Mouse (Mus musculus) olfactory bulb, adult 2 months (tissue): Measurements from ENCODE around the gene Dcst2. TPM values are rescaled to one million over a fixed set of nuclear protein-coding genes. Genes with fewer than 3 reads are reported as not detected.
A peak's percentile ranks its signal among the peaks of the same experiment; 100 is the strongest.

Experiments
- H3K27ac ChIP-seq: fragments of 200-500 bp; 2 replicates; pipeline ENCODE4 v1.5.1; 2012; ENCODE audit warnings: low read depth, low read length; ENCODE audit not compliant: insufficient read depth
- H3K4me1 ChIP-seq: fragments of 200-500 bp; 2 replicates; pipeline ENCODE4 v1.6.1; 2012; ENCODE audit warnings: low read length; ENCODE audit not compliant: control insufficient read depth, insufficient read depth
- H3K4me3 ChIP-seq: fragments of 200-500 bp; 2 replicates; pipeline ENCODE4 v1.5.1; 2012; ENCODE audit warnings: mild to moderate bottlenecking, low read depth, low read length, moderate library complexity; ENCODE audit not compliant: insufficient read depth
- CTCF ChIP-seq: fragments of 200-500 bp; IDR thresholded peaks from 2 replicates; pipeline ENCODE4 v1.5.1; 2012; ENCODE audit warnings: low read depth, mild to moderate bottlenecking, low read length, moderate library complexity; ENCODE audit not compliant: insufficient read depth
- POLR2A ChIP-seq: fragments of 200-500 bp; IDR thresholded peaks from 2 replicates; pipeline ENCODE4 v1.6.1; 2012; ENCODE audit warnings: mild to moderate bottlenecking, low read depth, low read length, moderate library complexity; ENCODE audit not compliant: insufficient read depth
- WGBS: fragments of 180-500 bp; shearing (Covaris S2); methylation state at CpG from one replicate; pipeline ENCODE4 v1.1.7; 2018; 5-methylcytosine and 5-hydroxymethylcytosine counted together
- polyA plus RNA-seq: library from polyadenylated mRNA; stranded (reverse); fragments of >200 nt; gene quantifications from 2 replicates; pipeline ENCODE4 v1.2.4, GENCODE M21; 2012; ENCODE audit warnings: low replicate concordance; ENCODE audit not compliant: missing spikeins, insufficient read depth, insufficient read length

Gene Dcst2
- polyA plus RNA-seq, 1 experiment: not detected

DNA sequence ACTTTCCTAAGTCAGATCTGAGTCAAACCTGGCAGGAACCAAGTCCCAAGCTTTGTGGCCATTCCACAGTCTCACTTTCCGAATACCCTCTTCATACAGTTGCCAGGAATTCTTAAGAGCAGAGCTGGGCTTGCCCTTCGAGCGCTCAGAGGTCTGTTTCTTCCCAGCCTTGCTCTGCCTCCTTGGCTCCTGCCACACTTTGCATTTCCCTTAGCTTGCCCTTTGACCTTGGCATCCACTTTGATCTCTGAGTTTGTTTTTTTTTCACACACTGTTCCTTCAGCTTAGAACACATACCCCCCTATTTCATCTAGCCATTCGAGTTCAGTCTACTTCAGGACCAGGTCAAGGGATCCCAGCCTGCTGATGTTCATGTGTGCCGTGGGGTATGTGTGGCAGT, 10.5 kb upstream of the Dcst2 start:
- 88% methylated on average over 5 of the region's 5 CpGs for WGBS
- no peak overlapping the region for H3K4me3 ChIP-seq
- no peak overlapping the region for H3K27ac ChIP-seq
- TF ChIP-seq POLR2A (no peak), CTCF (no peak)
- H3K4me1 ChIP-seq: peaks cover 21% of the 10 kb centered on the region

DNA sequence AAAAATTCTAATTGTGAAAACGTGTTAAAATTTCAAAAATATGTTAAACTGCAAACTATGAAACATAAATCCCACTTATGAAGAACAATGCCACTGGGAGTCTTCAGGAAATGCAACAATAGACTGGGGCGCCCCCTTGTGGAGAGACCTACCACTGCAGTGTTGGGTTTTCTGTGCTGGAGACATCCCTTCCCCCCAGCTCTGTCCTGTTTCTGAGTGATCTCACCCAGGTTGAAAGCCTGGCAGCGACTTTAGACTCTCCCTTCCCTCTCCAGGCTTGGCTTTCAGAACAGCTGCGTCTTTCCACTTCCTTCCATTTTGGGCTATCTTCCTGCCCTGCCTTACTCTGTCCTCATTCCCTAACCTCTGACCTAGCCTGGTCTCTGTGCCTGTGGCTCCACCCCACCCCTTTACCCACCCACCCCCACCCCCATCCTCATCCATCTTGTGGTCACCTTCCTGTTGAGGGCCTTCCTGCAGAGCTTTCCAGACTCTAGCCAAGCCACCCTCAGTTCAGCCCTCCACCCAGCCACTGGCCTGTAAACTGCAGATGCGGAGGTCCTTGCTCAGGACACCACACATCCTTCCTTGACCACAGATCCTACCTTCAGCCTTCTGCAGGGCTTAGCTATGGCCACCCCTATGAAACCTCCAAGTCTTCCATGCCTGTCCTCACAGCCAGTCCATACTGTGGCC, 6.8 kb upstream of the Dcst2 start:
- Histone ChIP-seq H3K27ac (no peak overlapping the region), H3K4me3 (no peak overlapping the region), H3K4me1 (peaks cover 16% of the 10 kb centered on the region)
- 18% methylated on average over 5 of the region's 5 CpGs for WGBS
- peak; percentile 64 for TF ChIP-seq CTCF
- TF ChIP-seq POLR2A: no peak

DNA sequence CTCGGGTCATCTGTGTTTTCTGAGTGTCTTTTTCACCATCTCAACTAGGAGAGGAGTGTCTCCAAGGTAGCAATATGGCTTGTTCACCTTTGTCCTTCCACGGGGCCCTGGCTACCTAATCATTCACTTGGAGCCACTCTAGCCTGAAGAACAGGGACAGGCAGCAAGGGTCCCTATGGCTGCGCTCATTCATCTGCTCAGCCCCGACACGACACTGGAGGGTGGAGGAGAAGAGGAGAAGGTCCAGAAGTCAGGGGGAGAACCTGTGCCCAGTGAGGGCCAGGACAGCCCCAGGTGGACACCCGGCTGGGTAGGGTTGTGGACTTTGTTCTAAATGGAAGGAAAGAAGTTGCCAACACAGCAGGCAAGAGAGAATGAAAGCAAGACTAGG, 6.3 kb upstream of the Dcst2 start:
- 80% methylated on average over 6 of the region's 6 CpGs for WGBS

GRCm38 (mm10) chr3:89356029-89356428, 5.7 kb upstream of the Dcst2 start:
- no peak overlapping the region for H3K27ac ChIP-seq
- 78% methylated on average over 9 of the region's 9 CpGs for WGBS
- TF ChIP-seq POLR2A (no peak), CTCF (no peak)
- no peak overlapping the region for H3K4me3 ChIP-seq
- H3K4me1 ChIP-seq: peaks cover 10% of the 10 kb centered on the region

More for the DNA sequence above, 6.3 kb upstream of the Dcst2 start:
- TF ChIP-seq POLR2A (no peak), CTCF (no peak)
- no peak overlapping the region for H3K4me3 ChIP-seq
- H3K27ac ChIP-seq: no peak overlapping the region
- H3K4me1 ChIP-seq: peaks cover 13% of the 10 kb centered on the region

- Histone ChIP-seq H3K4me1 (peaks cover 10% of the 10 kb centered on the region), H3K27ac (no peak overlapping the region), H3K4me3 (no peak overlapping the region)
- TF ChIP-seq CTCF (no peak), POLR2A (no peak)
- WGBS: 68% methylated on average over 6 of the region's 6 CpGs
Observed at GRCm38 (mm10) chr3:89359630-89360029, 2.1 kb upstream of the Dcst2 start.

DNA sequence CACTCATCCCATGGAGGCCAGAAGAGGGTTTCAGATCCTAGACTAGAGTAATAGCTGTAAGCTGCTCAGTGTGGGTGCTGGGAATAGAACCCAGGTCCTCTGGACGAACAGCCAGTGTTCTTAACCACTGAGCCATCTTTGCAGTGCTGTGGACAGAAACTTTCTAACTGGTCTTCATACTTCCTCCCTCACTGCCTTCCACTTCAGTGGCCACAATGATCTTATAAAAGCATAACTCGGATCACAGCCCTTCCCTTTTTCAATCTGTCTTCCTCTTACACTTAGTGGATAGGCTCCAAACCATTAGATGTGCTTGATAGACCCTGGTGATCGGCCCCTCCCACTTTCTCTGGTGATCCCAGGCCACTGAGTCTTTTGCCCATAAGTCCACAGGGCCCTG, 1.5 kb upstream of the Dcst2 start:
- TF ChIP-seq CTCF (no peak), POLR2A (no peak)
- Histone ChIP-seq H3K4me3 (no peak overlapping the region), H3K4me1 (peaks cover 8% of the 10 kb centered on the region), H3K27ac (no peak overlapping the region)
- WGBS: 81% methylated on average over 3 of the region's 3 CpGs

- H3K4me1 ChIP-seq: no peaks in the 10 kb centered on the region
- TF ChIP-seq CTCF (no peak), POLR2A (no peak)
- 56% methylated on average over 8 of the region's 8 CpGs for WGBS
- no peak overlapping the region for H3K4me3 ChIP-seq
- no peak overlapping the region for H3K27ac ChIP-seq
Observed at GRCm38 (mm10) chr3:89364631-89365030, 2.9 kb downstream of the Dcst2 start.

DNA sequence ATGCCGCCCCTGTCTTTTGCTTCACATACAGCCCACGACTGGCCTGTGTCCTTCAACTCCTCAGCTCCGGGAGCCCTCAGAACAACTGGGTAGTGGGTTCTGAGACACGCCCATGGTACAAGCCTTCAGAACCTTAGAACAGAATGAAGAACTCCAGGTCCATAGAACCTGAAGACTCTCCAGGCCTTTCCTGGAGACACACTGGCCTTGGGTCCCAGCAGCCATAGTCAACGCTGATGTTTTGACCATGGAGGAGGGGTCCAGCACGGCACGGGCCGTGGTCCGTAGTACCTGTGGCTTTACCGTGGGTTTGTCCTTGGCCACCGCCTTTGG, 3.3 kb downstream of the Dcst2 start, which contains the start of gene Dcst1:
Gene Dcst1 (minus strand): TSS at position 101 of the 333 bp plus-strand sequence.
- no peak within 1 kb of the TSS for H3K4me3 ChIP-seq
- TF ChIP-seq POLR2A: no peak
- TF ChIP-seq CTCF: no peak
- no peak within 1 kb of the TSS for H3K27ac ChIP-seq
- H3K4me1 ChIP-seq: no peaks in the 10 kb centered on the region
- 92% methylated on average over 11 of the region's 11 CpGs for WGBS

DNA sequence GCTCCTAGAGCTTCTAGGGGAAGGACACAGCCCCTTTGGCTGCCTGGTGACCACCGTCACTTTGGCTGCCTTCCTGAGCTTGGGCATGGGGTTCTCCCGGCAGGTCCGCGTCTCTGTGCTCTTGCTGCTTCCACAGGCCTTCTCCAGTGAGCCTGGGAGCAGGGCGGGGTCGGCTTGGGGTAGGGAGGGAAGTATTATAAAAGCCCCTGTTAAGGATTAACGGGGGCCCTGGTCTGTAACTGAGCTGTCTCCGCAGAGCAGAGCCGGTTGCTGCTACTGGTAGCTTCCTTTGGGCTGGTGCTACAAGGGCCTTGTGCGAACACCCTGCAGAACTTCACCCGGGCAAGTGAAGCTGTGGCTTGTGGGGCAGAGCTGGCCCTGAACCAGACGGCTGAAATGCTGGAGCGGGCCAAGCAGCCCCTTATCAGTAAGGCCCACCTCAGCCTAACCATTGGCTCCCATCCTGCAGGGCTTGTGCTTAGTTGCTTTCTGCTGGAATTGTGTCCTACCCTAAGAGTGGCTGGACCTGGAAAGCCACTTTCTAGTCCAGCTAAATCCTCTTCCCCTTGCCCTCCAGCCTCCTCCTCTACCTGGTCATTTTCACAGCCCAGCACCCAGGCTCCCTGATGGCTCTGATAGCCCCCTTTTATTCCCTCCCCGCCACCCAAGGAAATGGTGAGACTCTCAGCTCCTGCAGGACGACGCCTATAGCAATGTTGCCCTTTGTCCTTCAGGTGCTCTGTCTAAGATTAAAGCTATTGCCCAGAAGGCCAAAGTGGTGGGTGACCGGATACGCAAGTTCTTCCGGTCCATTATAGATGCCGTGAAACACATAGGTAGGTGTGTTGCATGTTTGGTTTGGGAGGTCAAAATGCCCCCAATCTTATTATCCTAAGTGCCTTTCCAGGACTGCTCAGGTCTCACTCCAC, 4.0 kb downstream of the Dcst2 start:
- 86% methylated on average over 20 of the region's 20 CpGs for WGBS
- no peak for TF ChIP-seq CTCF
- TF ChIP-seq POLR2A: no peak
- H3K4me3 ChIP-seq: no peak overlapping the region
- H3K27ac ChIP-seq: no peak overlapping the region
- H3K4me1 ChIP-seq: no peaks in the 10 kb centered on the region
